Mouse (Mus musculus): Measurements from ENCODE around the gene Aacs. TPM values are rescaled to one million over a fixed set of nuclear protein-coding genes. Genes with fewer than 3 reads are reported as not detected.

The Aacs gene
- total and polyA plus RNA-seq, 2 experiments from 2014 or later: 77.3 to 124 TPM

GRCm38 (mm10) chr5:125531634-125532033 is 56.0 kb downstream of the Aacs start, which contains the start of gene Tmem132b:
Tmem132b (plus strand) TSS chr5:125531774.
- Histone ChIP-seq H3K36me3 (ENCODE audit: insufficient read depth, low read length) (no peaks in the 10 kb centered on the region), H3K9me3 (ENCODE audit: low read length) (no peaks in the 10 kb centered on the region), H3K4me3 (ENCODE audit: low read length) (peak within 1 kb of the TSS; percentile 47), H3K4me2 (ENCODE audit: low read depth, low read length) (peak within 1 kb of the TSS; percentile 68), H3K4me1 (ENCODE audit: insufficient read depth, low read length) (peaks cover 5% of the 10 kb centered on the region; the same call in 1 of the 2 replicates), H3K27ac (peak within 1 kb of the TSS; percentile 79), H3K9ac (replicated peaks; ENCODE audit: low read length) (peak within 1 kb of the TSS; percentile 65), H3K27me3 (ENCODE audit: insufficient read depth, low read length) (peaks cover 11% of the 10 kb centered on the region)
- ATAC-seq: peak; percentile 21; the same call in 1 of the 2 replicates
- WGBS: 2% methylated on average over 23 of the region's 25 CpGs
- TF ChIP-seq CTCF (IDR thresholded peaks at IDR 0.05; ENCODE audit: low read depth): no peak
- peak; percentile 45 for DNase-seq (ENCODE audit: low spot score)

GRCm38 (mm10) chr5:125532191-125532544 is 56.6 kb downstream of the Aacs start:
- Histone ChIP-seq H3K27me3 (ENCODE audit: insufficient read depth, low read length) (peaks cover 11% of the 10 kb centered on the region), H3K9ac (replicated peaks; ENCODE audit: low read length) (peak overlapping the region; percentile 65), H3K4me3 (ENCODE audit: low read length) (peak overlapping the region; percentile 47), H3K4me2 (ENCODE audit: low read depth, low read length) (peak overlapping the region; percentile 68), H3K4me1 (ENCODE audit: insufficient read depth, low read length) (peaks cover 5% of the 10 kb centered on the region; the same call in 1 of the 2 replicates), H3K27ac (peak overlapping the region; percentile 79), H3K36me3 (ENCODE audit: insufficient read depth, low read length) (no peaks in the 10 kb centered on the region), H3K9me3 (ENCODE audit: low read length) (no peaks in the 10 kb centered on the region)
- DNase-seq (ENCODE audit: low spot score): peak; percentile 76
- peak; percentile 60; the same call in 1 of the 2 replicates for ATAC-seq
- no peak for TF ChIP-seq CTCF (IDR thresholded peaks at IDR 0.05; ENCODE audit: low read depth)
- 0% methylated on average over 28 of the region's 30 CpGs for WGBS

GRCm38 (mm10) chr5:125532545-125533224 is 57.1 kb downstream of the Aacs start:
- ATAC-seq: no peak

GRCm38 (mm10) chr5:125533225-125533900 is 57.7 kb downstream of the Aacs start:
- TF ChIP-seq CTCF (IDR thresholded peaks at IDR 0.05; ENCODE audit: low read depth): no peak
- WGBS: under 1% methylated on average over 24 of the region's 24 CpGs
- Histone ChIP-seq H3K9me3 (ENCODE audit: low read length) (no peaks in the 10 kb centered on the region), H3K9ac (replicated peaks; ENCODE audit: low read length) (peak overlapping the region; percentile 65), H3K27ac (peak overlapping the region; percentile 79), H3K4me2 (ENCODE audit: low read depth, low read length) (peak overlapping the region; percentile 68), H3K36me3 (ENCODE audit: insufficient read depth, low read length) (no peaks in the 10 kb centered on the region), H3K4me3 (ENCODE audit: low read length) (peak overlapping the region; percentile 47), H3K27me3 (ENCODE audit: insufficient read depth, low read length) (peaks cover 11% of the 10 kb centered on the region), H3K4me1 (ENCODE audit: insufficient read depth, low read length) (peaks cover 5% of the 10 kb centered on the region; the same call in 1 of the 2 replicates)
- DNase-seq (ENCODE audit: low spot score) (peak; percentile 47), ATAC-seq (no peak)

More at GRCm38 (mm10) chr5:125532545-125533224, 57.1 kb downstream of the Aacs start:
- H3K4me3 ChIP-seq (ENCODE audit: low read length): peak overlapping the region; percentile 47
- H3K27me3 ChIP-seq (ENCODE audit: insufficient read depth, low read length): peaks cover 11% of the 10 kb centered on the region
- WGBS: 2% methylated on average over 60 of the region's 64 CpGs
- H3K27ac ChIP-seq: peak overlapping the region; percentile 79
- peak overlapping the region; percentile 68 for H3K4me2 ChIP-seq (ENCODE audit: low read depth, low read length)
- no peaks in the 10 kb centered on the region for H3K36me3 ChIP-seq (ENCODE audit: insufficient read depth, low read length)
- no peak for TF ChIP-seq CTCF (IDR thresholded peaks at IDR 0.05; ENCODE audit: low read depth)
- no peaks in the 10 kb centered on the region for H3K9me3 ChIP-seq (ENCODE audit: low read length)
- DNase-seq (ENCODE audit: low spot score): no peak
- peak overlapping the region; percentile 65 for H3K9ac ChIP-seq (replicated peaks; ENCODE audit: low read length)
- peaks cover 5% of the 10 kb centered on the region; the same call in 1 of the 2 replicates for H3K4me1 ChIP-seq (ENCODE audit: insufficient read depth, low read length)

GRCm38 (mm10) chr5:125534168-125534610 is 58.6 kb downstream of the Aacs start:
- TF ChIP-seq CTCF (IDR thresholded peaks at IDR 0.05; ENCODE audit: low read depth): no peak
- Histone ChIP-seq H3K4me2 (ENCODE audit: low read depth, low read length) (peak overlapping the region; percentile 68), H3K27ac (peak overlapping the region; percentile 79; the same call in 1 of the 2 replicates), H3K9ac (replicated peaks; ENCODE audit: low read length) (peak overlapping the region; percentile 65), H3K4me1 (ENCODE audit: insufficient read depth, low read length) (peaks cover 5% of the 10 kb centered on the region; the same call in 1 of the 2 replicates), H3K36me3 (ENCODE audit: insufficient read depth, low read length) (no peaks in the 10 kb centered on the region), H3K9me3 (ENCODE audit: low read length) (no peaks in the 10 kb centered on the region), H3K4me3 (ENCODE audit: low read length) (peak overlapping the region; percentile 47), H3K27me3 (ENCODE audit: insufficient read depth, low read length) (peaks cover 11% of the 10 kb centered on the region)
- no peak for DNase-seq (ENCODE audit: low spot score)
- WGBS: 6% methylated on average over 7 of the region's 7 CpGs
- no peak for ATAC-seq

- H3K4me1 ChIP-seq (ENCODE audit: insufficient read depth, low read length): peaks cover 5% of the 10 kb centered on the region; the same call in 1 of the 2 replicates
- H3K9me3 ChIP-seq (ENCODE audit: low read length): no peaks in the 10 kb centered on the region
- H3K4me3 ChIP-seq (ENCODE audit: low read length): peak overlapping the region; percentile 47
- ATAC-seq: peak; percentile 50; the same call in 1 of the 2 replicates
- peak; percentile 58 for DNase-seq (ENCODE audit: low spot score)
- WGBS: under 1% methylated on average over 26 of the region's 26 CpGs
- H3K27ac ChIP-seq: peak overlapping the region; percentile 79; the same call in 1 of the 2 replicates
- peaks cover 11% of the 10 kb centered on the region for H3K27me3 ChIP-seq (ENCODE audit: insufficient read depth, low read length)
- peak; percentile 41 for TF ChIP-seq CTCF (IDR thresholded peaks at IDR 0.05; ENCODE audit: low read depth)
- H3K9ac ChIP-seq (replicated peaks; ENCODE audit: low read length): peak overlapping the region; percentile 65; the same call in 1 of the 2 replicates
- H3K4me2 ChIP-seq (ENCODE audit: low read depth, low read length): peak overlapping the region; percentile 68
- no peaks in the 10 kb centered on the region for H3K36me3 ChIP-seq (ENCODE audit: insufficient read depth, low read length)
These were observed 59.2 kb downstream of the Aacs start for GRCm38 (mm10) chr5:125534611-125535324.

Measured in hindbrain, postnatal 0 days (tissue).